Mouse (Mus musculus) megakaryocyte, adult 5-6 weeks (primary cell): ENCODE results near the gene Trim25. TPM values are rescaled to one million over a fixed set of nuclear protein-coding genes. Genes with fewer than 3 reads are reported as not detected.

Experiments used
- ATAC-seq: 2 replicates; pipeline ENCODE4 v1.8.0; 2016; ENCODE audit warnings: mild to moderate bottlenecking, inconsistent platforms; ENCODE audit not compliant: poor library complexity, severe bottlenecking
- total RNA-seq, 2 experiments: library from RNA; stranded (forward) in 1 of 2; stranded (reverse) in 1 of 2; fragments of 153-499, 151-499 nt in 1 of 2; fragments of 221-1000, 200-1000 nt in 1 of 2; gene quantifications; 2 replicates each; pipeline versions ENCODE4 v1.2.3 to v1.2.4; 2015 to 2017

Gene Trim25
- total RNA-seq (2015) (33.4 and 33.7 TPM in 2 replicates), total RNA-seq (2017) (24.5 and 28.7 TPM in 2 replicates)

DNA sequence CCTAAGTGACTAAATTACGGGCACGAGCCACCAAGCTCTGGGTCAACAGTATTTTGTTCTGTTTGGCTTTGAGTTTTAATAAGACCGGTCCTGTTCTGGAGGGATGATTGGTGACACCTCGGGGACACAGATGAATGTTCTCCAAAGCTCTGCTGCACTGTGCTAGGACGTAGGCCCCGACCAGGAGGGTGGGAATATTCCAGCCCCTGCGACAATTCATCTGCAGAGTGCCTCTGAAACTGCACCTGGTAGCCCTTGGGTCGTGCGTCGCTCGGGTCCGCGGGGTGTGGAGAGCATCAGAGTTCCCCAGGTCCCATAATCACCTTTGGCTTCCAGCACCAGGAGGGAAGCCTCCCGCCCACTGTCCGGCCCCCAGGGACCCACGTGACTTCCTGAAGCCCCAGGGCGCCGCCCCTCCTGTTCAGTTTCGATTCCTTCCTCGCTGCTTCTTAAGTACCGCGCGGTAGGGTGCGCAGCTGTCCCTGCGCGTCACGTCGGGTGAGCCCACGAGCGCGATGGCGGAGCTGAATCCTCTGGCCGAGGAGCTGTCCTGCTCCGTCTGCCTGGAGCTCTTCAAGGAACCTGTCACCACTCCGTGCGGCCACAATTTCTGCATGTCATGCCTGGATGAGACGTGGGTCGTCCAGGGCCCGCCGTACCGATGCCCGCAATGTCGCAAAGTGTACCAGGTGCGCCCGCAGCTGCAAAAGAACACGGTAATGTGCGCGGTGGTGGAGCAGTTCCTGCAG lies at the start of gene Trim25:
TSS of gene Trim25 (plus strand) at position 403 of the 749 bp plus-strand sequence.
- ATAC-seq = peak; percentile 89

DNA sequence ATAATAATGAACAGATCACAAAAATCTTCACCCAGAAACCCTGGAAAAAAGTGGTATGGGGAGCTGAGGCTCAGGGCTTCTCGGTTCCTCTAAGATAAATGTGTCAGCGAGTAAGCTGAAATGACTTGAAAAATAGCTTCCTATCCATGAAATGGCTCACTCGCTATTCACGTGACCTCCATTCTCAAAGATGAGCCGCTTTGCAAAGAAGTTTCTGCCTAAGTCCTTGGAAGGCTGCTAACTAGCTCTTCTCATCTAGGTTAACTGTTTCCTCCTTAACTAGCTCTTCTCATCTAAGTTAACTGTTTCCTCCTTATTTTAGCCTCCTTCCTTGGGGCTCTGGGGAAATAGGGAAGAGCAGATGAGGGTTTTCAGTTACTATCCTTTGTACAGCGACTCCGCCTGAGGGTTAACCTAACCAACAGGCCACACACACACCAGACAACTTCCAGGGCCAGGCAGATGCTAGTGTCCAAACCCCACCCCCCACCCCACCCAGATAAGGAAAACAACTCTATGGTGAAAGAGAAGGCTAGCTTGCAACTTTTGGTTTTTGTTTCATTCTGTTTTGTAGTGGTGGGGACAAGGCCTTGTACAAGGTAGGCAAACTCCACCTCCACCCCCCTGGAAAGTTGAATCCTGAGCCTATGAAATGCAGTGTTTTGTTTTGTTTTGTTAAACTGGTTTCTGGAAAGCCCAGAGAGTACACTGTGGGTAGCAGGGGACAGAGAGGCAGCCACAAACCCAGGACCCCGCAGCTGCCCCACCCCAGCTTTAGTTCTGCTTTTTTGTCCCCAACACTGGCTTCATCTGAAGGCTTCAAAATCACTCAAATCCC lies 49.2 kb upstream of the Trim25 start:
- ATAC-seq = peak; percentile 54

DNA sequence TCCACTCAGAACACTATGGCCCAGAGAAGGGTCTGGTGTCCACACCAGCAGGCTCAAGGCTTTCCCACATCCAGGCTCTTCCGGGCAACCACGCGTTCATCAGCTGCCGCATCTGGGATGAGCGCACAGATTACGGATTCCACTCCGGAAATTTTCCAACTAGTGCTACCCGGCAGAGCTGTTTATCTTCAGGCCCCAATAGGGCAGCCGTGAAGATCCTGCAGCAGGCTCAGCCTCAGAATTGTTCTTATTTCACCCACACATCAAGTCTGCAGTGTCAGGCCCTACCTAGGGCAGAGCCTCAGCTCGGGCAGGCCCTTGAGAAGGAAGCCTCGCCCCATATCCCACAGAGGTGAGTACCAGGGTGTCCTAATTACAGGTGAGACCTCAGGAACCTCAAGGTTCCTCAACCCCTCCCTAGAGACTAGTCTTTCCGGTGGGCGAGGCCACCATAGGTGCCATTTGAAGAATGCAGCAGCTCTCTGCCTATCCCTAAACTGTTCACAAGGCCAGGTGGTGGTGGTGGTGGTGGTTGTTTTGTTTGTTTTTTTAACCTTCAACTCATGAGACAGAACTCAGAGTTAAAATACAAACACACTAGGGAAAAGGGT lies 48.4 kb upstream of the Trim25 start:
- ATAC-seq = no peak

DNA sequence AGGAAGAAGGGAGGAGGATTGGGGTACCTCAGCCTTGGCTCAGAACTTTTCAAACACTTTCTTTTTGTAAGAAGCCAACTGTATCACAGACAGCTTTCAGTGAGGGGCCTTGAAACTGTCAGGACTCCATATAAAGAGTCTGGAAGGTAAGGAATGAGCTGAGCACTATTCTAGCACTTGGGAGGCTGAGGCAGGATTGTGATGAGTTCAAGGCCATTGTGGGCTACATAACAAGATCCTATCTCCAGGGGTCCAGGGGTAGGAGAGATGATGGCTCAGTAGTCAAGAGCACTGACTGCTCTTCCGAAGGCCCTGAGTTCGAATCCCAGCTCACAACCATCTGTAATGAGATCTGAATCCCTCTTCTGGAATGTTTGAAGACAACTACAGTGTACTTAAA lies 47.6 kb upstream of the Trim25 start:
- no peak for ATAC-seq

DNA sequence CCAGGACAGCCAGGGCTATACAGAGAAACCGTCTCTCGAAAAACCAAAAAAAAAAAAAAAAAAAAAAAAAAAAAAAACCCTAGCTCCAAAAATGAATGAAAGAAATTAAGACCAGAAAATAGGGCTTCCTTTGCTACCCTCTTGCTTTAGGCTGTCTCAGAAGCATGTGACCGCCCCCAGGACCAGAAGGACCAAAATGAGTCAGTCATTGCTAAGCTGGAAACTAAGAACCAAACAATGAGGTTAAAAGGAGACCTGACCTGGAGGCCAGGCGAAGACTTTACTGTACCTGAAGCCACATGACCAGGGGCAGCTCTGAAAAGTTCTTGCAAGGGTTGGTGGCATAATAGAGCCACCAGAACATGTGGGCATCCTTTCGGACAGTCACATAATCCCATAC lies 47.1 kb upstream of the Trim25 start:
- no peak for ATAC-seq

DNA sequence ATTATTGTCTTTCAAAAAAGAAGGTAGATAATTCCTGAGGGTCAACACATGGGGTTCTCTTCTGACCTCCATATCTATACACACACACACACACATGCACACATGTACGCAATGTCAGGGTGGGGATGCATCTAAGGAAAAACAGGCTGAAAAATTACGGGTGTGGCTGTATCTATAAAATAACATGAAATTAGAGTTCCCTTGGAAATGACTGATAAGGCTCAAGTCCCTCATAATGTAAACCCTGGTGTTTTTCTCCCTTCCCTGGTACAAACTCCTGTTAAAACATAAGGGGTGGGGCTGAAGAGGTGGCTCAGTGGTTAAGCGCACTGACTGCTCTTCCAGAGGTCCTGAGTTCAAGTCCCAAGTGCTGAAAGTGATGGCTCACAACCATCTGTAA lies 45.6 kb upstream of the Trim25 start:
- no peak for ATAC-seq

DNA sequence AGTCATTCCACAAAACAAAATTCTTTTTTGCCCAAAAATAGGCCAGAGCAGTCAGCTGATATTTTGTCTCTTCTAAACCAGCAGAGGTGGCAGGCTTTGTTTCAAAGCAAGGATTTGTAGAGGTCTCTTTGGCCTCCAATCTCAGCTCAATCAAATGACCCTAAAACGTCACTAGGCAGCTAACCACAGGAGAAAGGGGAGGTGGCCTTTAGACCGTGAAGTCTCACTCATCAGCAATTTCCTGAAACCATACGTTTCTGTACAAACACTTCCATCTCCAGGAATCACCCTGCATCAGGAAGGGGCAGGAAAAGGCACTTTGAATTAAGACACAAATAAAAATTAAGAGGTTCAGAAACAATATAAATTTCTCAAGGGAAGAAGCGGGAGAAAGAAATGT lies 44.4 kb upstream of the Trim25 start:
- peak; percentile 67 for ATAC-seq

DNA sequence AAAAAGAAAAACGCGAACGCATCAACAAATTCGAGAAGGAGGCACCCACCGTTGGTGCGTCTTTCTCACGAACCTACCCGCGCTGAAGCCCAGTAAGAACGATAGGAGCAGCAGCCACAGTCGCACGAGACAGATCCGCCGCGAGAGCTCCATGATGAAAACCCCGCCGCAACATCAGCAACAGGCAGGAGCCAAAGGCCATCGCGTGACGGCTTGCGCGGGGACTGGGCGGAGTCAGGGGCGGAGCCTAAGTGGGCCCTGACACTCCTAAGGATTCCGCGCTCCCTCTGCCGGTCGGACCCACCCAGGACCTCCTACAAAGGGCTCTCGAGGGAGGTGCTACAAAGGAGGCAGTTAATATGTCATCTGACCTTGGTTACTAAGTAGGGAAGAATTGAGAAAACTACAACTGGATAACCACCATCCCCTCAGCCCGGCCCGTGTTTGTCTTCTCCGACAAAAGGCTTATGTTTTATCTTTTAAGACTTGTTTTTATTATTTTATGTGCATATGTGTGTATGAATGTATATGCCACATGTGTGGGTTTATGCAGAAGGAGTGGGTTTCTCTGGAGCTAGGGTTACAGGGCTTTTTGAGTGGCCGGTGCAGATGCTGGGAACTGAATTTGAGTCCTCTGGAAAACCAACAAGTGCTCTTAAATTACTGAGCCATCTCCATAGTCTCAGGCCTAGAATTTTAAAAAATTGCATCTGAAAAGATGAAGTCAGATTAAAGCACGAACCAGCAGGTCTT lies 43.8 kb upstream of the Trim25 start, which contains the start of gene Scpep1:
TSS of gene Scpep1 (minus strand) at position 249 of the 753 bp plus-strand sequence.
- ATAC-seq = peak; percentile 97

DNA sequence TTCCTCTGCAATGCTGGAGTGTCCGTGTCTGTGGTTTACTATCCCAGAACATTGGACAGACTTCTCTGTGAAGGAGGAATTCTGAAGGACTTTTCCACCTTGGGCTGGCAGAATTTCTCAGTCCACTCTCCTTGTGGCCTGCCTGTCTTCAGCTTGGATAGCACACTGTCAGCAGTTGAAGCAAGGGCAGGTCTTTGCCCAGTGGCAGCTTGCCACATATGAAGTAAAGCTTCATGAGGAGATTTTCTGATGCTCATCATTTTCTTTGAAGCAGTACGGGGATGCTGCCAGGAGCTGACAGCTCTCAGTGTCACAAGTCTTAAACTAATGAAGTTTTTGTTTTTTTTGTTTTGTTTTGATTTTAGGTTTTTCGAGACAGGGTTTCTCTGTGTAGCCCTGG lies 40.3 kb upstream of the Trim25 start:
- no peak for ATAC-seq

DNA sequence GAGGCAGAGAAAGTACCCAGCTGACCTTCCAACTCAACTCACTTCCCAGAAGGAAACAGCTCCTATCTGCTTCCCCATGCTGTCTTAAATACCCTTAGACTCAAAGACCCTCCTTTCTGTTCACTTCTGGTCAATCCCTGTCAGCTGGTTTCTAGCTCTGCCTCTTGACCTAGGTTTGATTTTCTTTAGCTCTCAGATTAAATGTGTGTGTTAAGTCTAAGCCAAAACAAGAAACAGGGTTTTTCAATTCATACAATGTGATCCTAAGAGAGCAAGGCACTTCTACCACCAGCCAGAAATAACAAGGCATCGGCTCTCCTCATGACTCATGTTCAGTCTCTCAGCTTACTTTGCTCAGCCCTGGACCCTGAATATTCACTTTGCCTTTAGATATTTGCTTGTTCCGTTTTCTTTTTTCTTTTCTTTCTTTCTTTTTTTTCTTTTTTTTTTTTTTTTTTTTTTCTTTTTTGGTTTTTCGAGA lies 32.3 kb upstream of the Trim25 start, which contains the start of gene Elobl:
TSS of gene Elobl (minus strand) at position 51 of the 481 bp plus-strand sequence.
- no peak for ATAC-seq

DNA sequence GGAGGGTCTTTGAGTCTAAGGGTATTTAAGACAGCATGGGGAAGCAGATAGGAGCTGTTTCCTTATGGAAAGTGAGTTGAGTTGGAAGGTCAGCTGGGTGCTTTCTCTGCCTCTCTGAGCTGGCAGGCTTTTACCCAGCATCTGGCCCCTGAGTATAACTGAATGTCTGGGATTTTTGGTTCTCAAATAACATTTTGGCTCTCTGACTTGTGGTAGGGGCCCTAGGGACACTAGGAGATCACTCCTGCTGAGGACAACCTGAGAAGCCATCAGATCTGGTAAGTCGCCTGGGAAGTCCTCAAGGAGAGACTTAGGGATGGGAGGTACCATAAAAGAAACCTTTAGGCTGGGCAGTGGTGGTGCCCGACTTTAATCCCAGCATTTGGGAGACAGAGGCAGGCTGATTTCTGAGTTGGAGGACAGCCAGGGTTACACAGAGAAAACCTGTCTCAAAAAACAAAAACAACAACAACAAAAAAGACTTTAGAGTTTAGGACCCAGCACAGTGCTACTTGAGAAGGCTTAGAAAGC lies 28.9 kb upstream of the Trim25 start, which contains the start of gene Coil:
TSS of gene Coil (plus strand) at position 51 of the 531 bp plus-strand sequence.
- no peak for ATAC-seq

DNA sequence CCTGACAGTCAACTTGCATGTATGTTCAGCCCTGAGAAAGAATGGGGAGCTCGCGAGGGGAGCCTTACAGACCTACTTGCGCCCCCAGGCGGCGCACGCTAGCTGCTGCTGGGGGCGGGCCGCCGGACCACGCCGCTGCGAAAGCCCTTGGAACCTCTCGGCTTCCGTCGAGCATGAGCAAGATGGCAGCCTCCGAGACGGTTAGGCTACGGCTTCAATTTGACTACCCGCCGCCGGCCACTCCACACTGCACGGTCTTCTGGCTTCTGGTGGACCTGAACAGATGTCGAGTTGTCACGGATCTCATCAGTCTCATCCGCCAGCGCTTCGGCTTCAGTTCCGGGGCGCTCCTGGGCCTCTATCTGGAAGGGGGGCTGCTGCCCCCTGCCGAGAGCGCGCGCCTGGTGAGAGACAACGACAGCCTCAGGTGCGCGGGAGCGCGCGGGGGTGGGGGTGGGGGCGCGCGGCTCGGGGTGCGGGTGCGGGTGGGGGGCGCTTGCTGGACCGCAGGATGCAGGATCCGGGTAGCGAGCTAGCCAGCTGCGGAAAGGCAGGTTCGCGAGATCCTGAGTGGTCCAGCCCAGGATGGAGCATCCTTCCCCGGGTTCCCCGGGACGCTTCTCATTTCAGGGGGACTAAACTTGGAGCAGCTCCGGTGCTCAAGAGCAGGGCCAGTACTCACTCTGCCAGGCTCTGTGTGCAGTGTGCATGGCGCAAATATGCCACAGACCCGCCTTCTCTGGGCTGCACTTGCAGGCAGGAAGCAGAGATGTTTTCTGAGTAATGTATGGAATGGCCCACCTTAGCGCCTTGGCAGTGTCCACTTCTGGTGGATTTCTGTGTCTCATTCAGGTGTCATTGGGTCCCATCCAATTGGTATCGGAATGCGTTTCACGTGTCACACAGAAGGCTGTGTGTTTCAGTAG lies 25.1 kb upstream of the Trim25 start:
- peak; percentile 99 for ATAC-seq

DNA sequence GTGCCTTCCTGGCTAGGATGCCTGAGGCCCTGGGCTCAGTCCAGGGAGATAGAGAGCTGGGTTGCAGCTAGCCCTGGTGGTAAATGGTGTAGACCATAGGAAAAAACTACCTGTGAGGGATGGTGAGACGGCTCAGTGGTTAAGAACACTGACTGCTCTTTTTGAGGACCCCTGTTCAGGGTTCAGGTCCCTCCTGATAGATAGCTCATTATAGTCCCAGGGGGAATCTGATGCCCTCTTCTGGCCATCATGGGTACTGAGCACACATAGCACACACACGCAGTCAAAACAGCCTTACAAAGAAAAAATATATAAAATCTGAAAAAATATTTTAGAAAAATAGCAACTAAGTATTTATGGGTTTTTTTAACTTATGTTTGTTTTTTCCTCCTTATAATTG lies 22.9 kb upstream of the Trim25 start:
- ATAC-seq = no peak

DNA sequence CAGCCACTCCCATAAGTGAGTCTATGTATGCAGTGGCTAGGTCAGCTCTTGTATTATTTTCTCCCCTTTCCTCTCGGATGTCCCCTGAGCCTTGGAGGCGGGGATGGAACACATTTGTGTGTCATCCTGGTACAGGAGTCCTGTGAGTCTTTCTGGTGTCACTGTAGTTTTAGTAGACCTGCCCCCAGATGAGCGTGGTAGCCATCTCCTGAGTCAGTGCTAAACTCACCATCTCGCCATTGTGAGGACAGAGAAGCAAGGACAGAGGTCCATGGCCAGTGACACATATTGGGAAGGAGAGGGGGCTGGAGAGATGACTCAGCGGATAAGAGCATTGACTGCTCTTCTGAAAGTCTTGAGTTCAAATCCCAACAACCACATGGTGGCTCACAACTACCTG lies 22.0 kb upstream of the Trim25 start:
- ATAC-seq = no peak

DNA sequence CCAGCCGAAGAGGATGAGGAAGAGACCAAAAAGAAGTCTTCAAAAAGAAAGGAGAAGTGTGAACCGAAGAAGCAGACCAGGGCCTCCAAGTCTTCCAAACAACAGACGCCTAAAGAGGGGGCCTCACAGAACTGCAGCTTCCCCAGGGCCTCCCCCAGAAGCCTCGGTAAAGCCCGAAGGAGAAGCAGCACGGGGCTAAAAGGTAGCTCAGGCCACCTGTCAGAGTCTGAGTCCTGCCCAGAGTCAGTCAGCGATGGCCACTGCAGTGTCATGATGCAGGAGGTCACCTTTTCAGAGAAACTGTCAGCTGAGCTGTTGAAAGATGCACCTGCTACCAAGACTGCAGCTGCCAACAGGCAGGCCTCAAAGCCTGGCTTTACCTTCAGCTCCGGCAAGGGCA lies 17.8 kb upstream of the Trim25 start:
- no peak for ATAC-seq

DNA sequence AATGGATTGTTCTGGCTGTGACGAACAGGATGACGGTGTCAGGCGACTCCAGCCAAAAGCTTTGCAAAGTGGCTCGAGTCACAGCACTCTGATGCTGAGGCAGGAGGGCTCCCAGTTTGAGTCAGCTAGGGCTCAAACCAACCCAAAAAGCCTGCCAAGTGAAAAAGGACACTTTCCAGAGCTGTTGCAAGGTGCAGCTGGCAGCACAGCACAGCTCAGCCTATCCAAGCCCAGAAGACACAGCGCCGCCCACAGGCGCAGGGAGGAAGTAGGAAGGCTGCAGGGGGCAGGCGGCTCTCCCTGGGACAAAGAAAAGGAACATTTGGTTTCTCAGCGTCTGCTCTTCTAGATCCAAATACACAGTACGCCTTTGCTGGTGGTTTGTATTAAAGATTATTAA lies 12.6 kb upstream of the Trim25 start:
- ATAC-seq = no peak

DNA sequence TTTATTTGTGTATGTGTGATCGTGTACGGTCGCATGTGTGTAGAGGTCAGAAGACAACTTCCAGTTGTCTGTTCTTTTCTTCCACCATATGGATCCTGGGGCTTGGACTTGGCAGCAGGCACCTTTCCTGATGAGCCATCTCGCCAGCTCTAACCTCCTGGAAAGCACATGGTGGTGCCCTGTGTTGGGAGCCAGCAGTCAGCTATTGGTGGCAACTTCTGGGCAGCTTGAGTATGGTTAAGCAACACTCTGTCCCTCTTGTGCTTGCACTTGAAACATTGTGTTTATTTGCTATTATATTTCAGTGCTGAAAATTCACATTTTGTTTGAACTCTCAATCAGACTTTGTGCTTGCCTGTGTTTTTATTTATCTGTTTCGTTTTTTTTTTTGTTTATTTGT lies 10.2 kb upstream of the Trim25 start:
- no peak for ATAC-seq

DNA sequence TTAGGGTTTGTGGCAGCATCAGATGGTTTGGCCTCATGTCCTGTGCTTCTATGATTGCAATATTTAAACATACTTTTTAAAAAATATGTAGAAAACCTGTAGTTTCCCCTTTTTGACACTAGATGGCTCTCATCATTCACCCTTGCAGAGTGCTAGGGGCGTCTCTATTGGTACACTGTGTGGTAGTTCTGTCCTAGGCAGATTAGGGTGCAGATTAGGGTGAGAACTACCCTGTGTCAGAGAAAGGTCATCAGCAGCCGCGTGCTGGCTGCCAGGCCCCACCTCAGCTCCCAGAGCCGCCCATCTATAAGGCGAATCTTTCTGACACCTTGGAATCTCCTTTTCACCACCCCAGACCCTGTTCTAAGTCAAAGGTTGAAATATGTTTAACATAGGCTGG lies 9.6 kb upstream of the Trim25 start:
- ATAC-seq = peak; percentile 81

DNA sequence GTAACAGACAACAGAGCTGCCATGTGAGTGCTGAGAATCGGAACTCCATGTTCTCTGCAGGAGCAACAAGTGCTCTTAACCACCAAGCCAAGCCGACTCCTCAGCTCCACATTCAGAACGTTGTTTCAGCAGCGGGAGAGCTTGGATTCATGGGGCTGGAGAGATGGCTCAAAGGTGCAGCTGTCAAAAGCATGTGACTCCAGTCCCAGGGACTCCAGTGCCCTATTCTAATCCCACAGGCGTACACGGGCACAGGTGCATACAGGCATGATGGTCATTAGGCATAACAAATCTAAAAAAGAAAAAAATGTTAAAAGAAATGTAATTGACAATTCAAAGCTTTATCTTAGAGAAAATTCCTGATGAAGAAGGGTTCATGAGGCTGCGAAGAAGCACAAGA lies 6.0 kb upstream of the Trim25 start:
- ATAC-seq = no peak
